Mouse (Mus musculus): ENCODE data around the gene Olfr1015. TPM values are rescaled to one million over a fixed set of nuclear protein-coding genes. Genes with fewer than 3 reads are reported as not detected.

Gene Olfr1015
- total RNA-seq (2012; rRNA removed) = not detected in 2 replicates

DNA sequence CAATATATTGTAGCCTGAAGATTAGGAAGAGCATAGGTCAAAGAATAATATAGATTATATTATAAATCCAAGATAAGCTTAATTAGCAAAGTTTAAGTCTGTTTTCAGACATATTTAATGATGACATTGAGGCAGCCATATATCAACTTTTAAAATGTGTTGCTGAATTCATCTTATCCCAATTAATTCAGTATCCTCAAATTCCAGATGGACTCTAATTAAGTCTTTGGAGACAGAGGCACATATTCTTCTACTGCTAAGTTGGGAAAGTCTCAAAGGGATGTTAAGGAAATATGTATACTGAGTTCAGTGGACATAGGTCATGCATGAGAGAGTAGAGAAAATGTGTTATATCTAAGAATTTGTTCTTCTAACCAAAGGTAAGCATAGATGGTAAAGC lies at the start of gene Olfr1015:
Gene Olfr1015, plus strand, starts transcription at position 301 of the 400 bp plus-strand sequence.
- H3K9ac ChIP-seq (ENCODE audit: insufficient read depth, low read depth, low read length, poor library complexity, severe bottlenecking) = no peak within 1 kb of the TSS
- H3K9me3 ChIP-seq (ENCODE audit: control insufficient read depth, insufficient read depth, low read depth, low read length) = no peaks in the 10 kb centered on the region
- no peaks in the 10 kb centered on the region for H3K4me1 ChIP-seq (ENCODE audit: control insufficient read depth in 2 of 2, insufficient read depth in 2 of 2, low read length in 2 of 2, poor library complexity in 1 of 2)
- H3K4me3 ChIP-seq (ENCODE audit: insufficient read depth in 1 of 2, low read depth in 1 of 2, low read length in 2 of 2, poor library complexity in 1 of 2, severe bottlenecking in 1 of 2) = no peak within 1 kb of the TSS
- TF ChIP-seq ZC3H11A (IDR thresholded peaks at IDR 0.05; ENCODE audit: borderline replicate concordance, low read depth, low read length) (no peak), CHD2 (IDR thresholded peaks at IDR 0.05; ENCODE audit: low read depth, low read length) (no peak), ZNF384 (IDR thresholded peaks at IDR 0.05; ENCODE audit: low read depth, low read length) (no peak), MAFK (IDR thresholded peaks at IDR 0.05; ENCODE audit: insufficient read depth, low read depth, low read length) (no peak), HCFC1 (IDR thresholded peaks at IDR 0.05; ENCODE audit: borderline replicate concordance, insufficient read depth, low read length) (no peak)
- in situ Hi-C loops (cut with MboI; ENCODE audit: low sequenced_read_pairs in 2 of 2, unreplicated experiment in 2 of 2) = no loop called here
- no peaks in the 10 kb centered on the region for H3K36me3 ChIP-seq (ENCODE audit: control insufficient read depth, insufficient read depth, low read length, poor library complexity, severe bottlenecking)
- DNase-seq (ENCODE audit: low read depth, low spot score) = no peak
- no peak within 1 kb of the TSS for H3K27ac ChIP-seq (ENCODE audit: insufficient read depth, low read depth, low read length, poor library complexity, severe bottlenecking)

DNA sequence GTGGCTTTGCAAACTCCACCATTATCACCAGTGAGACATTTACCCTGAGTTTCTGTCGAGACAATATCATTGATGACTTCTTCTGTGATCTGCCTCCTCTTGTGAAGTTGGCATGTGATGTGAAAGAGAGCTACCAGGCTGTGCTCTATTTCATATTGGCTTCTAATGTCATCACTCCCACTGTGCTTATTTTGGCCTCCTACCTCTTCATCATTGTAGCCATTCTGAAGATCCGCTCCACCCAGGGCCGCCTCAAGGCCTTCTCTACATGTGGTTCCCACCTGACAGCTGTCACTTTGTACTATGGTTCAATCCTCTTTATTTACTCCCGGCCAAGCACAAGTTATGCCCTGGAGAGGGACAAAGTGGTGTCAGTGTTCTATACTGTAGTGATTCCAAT lies 28.0 kb upstream of the Olfr1015 start:
- TF ChIP-seq CHD2 (IDR thresholded peaks at IDR 0.05; ENCODE audit: low read depth, low read length) = no peak
- TF ChIP-seq ZC3H11A (IDR thresholded peaks at IDR 0.05; ENCODE audit: borderline replicate concordance, low read depth, low read length) = no peak
- no peak for TF ChIP-seq HCFC1 (IDR thresholded peaks at IDR 0.05; ENCODE audit: borderline replicate concordance, insufficient read depth, low read length)
- TF ChIP-seq MAFK (IDR thresholded peaks at IDR 0.05; ENCODE audit: insufficient read depth, low read depth, low read length) = no peak
- no peak for TF ChIP-seq ZNF384 (IDR thresholded peaks at IDR 0.05; ENCODE audit: low read depth, low read length)
- Histone ChIP-seq H3K36me3 (ENCODE audit: control insufficient read depth, insufficient read depth, low read length, poor library complexity, severe bottlenecking) (no peaks in the 10 kb centered on the region), H3K27ac (ENCODE audit: insufficient read depth, low read depth, low read length, poor library complexity, severe bottlenecking) (no peak overlapping the region), H3K9me3 (ENCODE audit: control insufficient read depth, insufficient read depth, low read depth, low read length) (no peaks in the 10 kb centered on the region), H3K4me1 (ENCODE audit: control insufficient read depth in 2 of 2, insufficient read depth in 2 of 2, low read length in 2 of 2, poor library complexity in 1 of 2) (no peaks in the 10 kb centered on the region), H3K9ac (ENCODE audit: insufficient read depth, low read depth, low read length, poor library complexity, severe bottlenecking) (no peak overlapping the region), H3K4me3 (ENCODE audit: insufficient read depth in 1 of 2, low read depth in 1 of 2, low read length in 2 of 2, poor library complexity in 1 of 2, severe bottlenecking in 1 of 2) (no peak overlapping the region)
- no peak for DNase-seq (ENCODE audit: low read depth, low spot score)
- in situ Hi-C loops (cut with MboI; ENCODE audit: low sequenced_read_pairs in 2 of 2, unreplicated experiment in 2 of 2) = no loop called here

DNA sequence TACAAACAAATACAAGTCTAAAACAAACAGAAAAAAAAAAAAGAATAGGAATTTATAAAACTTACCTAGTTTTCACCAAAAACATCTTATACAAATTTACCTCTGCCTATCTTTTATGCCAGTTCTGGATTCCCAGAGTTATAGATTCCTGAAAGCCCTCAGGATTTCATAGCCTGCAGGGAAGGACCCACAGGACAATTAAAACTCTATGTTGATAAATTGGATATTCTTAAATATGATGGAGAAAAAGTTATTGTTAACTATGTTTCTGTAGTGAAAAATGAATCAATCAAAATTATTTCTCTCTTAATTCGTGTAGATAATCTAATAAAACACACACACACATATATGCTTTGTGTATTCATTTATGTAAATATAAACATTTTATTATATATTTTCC lies 19.2 kb upstream of the Olfr1015 start, which contains the start of gene Olfr1012:
Gene Olfr1012, minus strand, starts transcription at position 101 of the 400 bp plus-strand sequence.
- in situ Hi-C loops (cut with MboI; ENCODE audit: low sequenced_read_pairs in 2 of 2, unreplicated experiment in 2 of 2) = no loop called here
- Histone ChIP-seq H3K9me3 (ENCODE audit: control insufficient read depth, insufficient read depth, low read depth, low read length) (no peaks in the 10 kb centered on the region), H3K4me3 (ENCODE audit: insufficient read depth in 1 of 2, low read depth in 1 of 2, low read length in 2 of 2, poor library complexity in 1 of 2, severe bottlenecking in 1 of 2) (no peak within 1 kb of the TSS), H3K4me1 (ENCODE audit: control insufficient read depth in 2 of 2, insufficient read depth in 2 of 2, low read length in 2 of 2, poor library complexity in 1 of 2) (no peaks in the 10 kb centered on the region), H3K36me3 (ENCODE audit: control insufficient read depth, insufficient read depth, low read length, poor library complexity, severe bottlenecking) (no peaks in the 10 kb centered on the region), H3K27ac (ENCODE audit: insufficient read depth, low read depth, low read length, poor library complexity, severe bottlenecking) (no peak within 1 kb of the TSS), H3K9ac (ENCODE audit: insufficient read depth, low read depth, low read length, poor library complexity, severe bottlenecking) (no peak within 1 kb of the TSS)
- DNase-seq (ENCODE audit: low read depth, low spot score) = no peak
- TF ChIP-seq MAFK (IDR thresholded peaks at IDR 0.05; ENCODE audit: insufficient read depth, low read depth, low read length) (no peak), CHD2 (IDR thresholded peaks at IDR 0.05; ENCODE audit: low read depth, low read length) (no peak), ZNF384 (IDR thresholded peaks at IDR 0.05; ENCODE audit: low read depth, low read length) (no peak), ZC3H11A (IDR thresholded peaks at IDR 0.05; ENCODE audit: borderline replicate concordance, low read depth, low read length) (no peak), HCFC1 (IDR thresholded peaks at IDR 0.05; ENCODE audit: borderline replicate concordance, insufficient read depth, low read length) (no peak)

DNA sequence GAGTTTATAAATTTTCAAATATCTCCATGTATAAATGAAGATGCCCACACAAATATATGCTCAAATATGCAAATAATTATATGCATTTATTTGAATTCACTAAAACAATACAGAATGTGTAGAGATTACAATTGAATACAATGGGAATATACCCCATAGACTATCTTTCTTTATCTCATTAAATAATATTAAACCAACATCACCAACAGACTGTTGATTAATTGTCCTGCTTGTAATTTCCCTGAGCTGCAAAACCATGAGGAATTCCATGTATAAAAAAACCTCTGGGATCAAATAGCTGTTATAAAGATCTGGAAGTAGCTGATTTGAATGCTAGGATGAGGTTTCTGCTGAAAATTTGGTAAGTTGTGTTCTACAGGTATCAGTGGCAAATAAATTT lies 15.0 kb upstream of the Olfr1015 start, which contains the start of gene Olfr1013:
Gene Olfr1013, plus strand, starts transcription at position 301 of the 400 bp plus-strand sequence.
- no peaks in the 10 kb centered on the region for H3K4me1 ChIP-seq (ENCODE audit: control insufficient read depth in 2 of 2, insufficient read depth in 2 of 2, low read length in 2 of 2, poor library complexity in 1 of 2)
- no peak within 1 kb of the TSS for H3K9ac ChIP-seq (ENCODE audit: insufficient read depth, low read depth, low read length, poor library complexity, severe bottlenecking)
- H3K36me3 ChIP-seq (ENCODE audit: control insufficient read depth, insufficient read depth, low read length, poor library complexity, severe bottlenecking) = no peaks in the 10 kb centered on the region
- H3K9me3 ChIP-seq (ENCODE audit: control insufficient read depth, insufficient read depth, low read depth, low read length) = no peaks in the 10 kb centered on the region
- DNase-seq (ENCODE audit: low read depth, low spot score) = no peak
- H3K4me3 ChIP-seq (ENCODE audit: insufficient read depth in 1 of 2, low read depth in 1 of 2, low read length in 2 of 2, poor library complexity in 1 of 2, severe bottlenecking in 1 of 2) = no peak within 1 kb of the TSS
- H3K27ac ChIP-seq (ENCODE audit: insufficient read depth, low read depth, low read length, poor library complexity, severe bottlenecking) = no peak within 1 kb of the TSS
- in situ Hi-C loops (cut with MboI; ENCODE audit: low sequenced_read_pairs in 2 of 2, unreplicated experiment in 2 of 2) = no loop called here
- no peak for TF ChIP-seq HCFC1 (IDR thresholded peaks at IDR 0.05; ENCODE audit: borderline replicate concordance, insufficient read depth, low read length)
- TF ChIP-seq ZNF384 (IDR thresholded peaks at IDR 0.05; ENCODE audit: low read depth, low read length) = no peak
- no peak for TF ChIP-seq MAFK (IDR thresholded peaks at IDR 0.05; ENCODE audit: insufficient read depth, low read depth, low read length)
- no peak for TF ChIP-seq CHD2 (IDR thresholded peaks at IDR 0.05; ENCODE audit: low read depth, low read length)
- no peak for TF ChIP-seq ZC3H11A (IDR thresholded peaks at IDR 0.05; ENCODE audit: borderline replicate concordance, low read depth, low read length)

DNA sequence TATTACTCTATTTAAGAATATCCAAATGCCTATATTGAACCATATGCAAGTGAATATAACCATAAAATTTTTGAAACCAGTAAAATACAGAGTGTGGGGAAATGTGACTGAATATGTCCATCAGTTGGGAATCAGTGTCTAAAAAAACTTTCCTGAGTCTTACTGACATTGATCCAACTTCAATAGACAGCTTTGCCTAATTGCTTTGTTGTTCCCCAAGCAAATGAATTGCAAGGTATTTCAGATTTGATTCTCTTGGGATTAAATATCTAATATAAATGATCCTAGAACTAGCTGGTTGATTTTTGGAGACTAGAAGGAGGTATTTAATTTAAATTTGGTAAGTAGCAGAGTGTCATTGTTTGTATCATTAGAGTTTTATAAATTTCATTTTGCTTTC lies 9.4 kb upstream of the Olfr1015 start, which contains the start of gene Olfr1014:
Gene Olfr1014, plus strand, starts transcription at position 301 of the 400 bp plus-strand sequence.
- Histone ChIP-seq H3K9me3 (ENCODE audit: control insufficient read depth, insufficient read depth, low read depth, low read length) (no peaks in the 10 kb centered on the region), H3K4me1 (ENCODE audit: control insufficient read depth in 2 of 2, insufficient read depth in 2 of 2, low read length in 2 of 2, poor library complexity in 1 of 2) (no peaks in the 10 kb centered on the region), H3K4me3 (ENCODE audit: insufficient read depth in 1 of 2, low read depth in 1 of 2, low read length in 2 of 2, poor library complexity in 1 of 2, severe bottlenecking in 1 of 2) (no peak within 1 kb of the TSS), H3K9ac (ENCODE audit: insufficient read depth, low read depth, low read length, poor library complexity, severe bottlenecking) (no peak within 1 kb of the TSS), H3K27ac (ENCODE audit: insufficient read depth, low read depth, low read length, poor library complexity, severe bottlenecking) (no peak within 1 kb of the TSS), H3K36me3 (ENCODE audit: control insufficient read depth, insufficient read depth, low read length, poor library complexity, severe bottlenecking) (no peaks in the 10 kb centered on the region)
- DNase-seq (ENCODE audit: low read depth, low spot score) = no peak
- TF ChIP-seq HCFC1 (IDR thresholded peaks at IDR 0.05; ENCODE audit: borderline replicate concordance, insufficient read depth, low read length) = no peak
- TF ChIP-seq ZC3H11A (IDR thresholded peaks at IDR 0.05; ENCODE audit: borderline replicate concordance, low read depth, low read length) = no peak
- no peak for TF ChIP-seq ZNF384 (IDR thresholded peaks at IDR 0.05; ENCODE audit: low read depth, low read length)
- no peak for TF ChIP-seq MAFK (IDR thresholded peaks at IDR 0.05; ENCODE audit: insufficient read depth, low read depth, low read length)
- TF ChIP-seq CHD2 (IDR thresholded peaks at IDR 0.05; ENCODE audit: low read depth, low read length) = no peak
- in situ Hi-C loops (cut with MboI; ENCODE audit: low sequenced_read_pairs in 2 of 2, unreplicated experiment in 2 of 2) = no loop called here

Data from ES-E14 (cell line).